Mouse (Mus musculus) urinary bladder, postnatal 25 days (tissue): ENCODE data around the gene Igfbp7.

Source experiments
- DNase-seq: peaks from one replicate; pipeline ENCODE4 v3.0.0; 2022; ENCODE audit warnings: low spot score

The Igfbp7 gene

GRCm38 (mm10) chr5:77349971-77350658, 57.7 kb downstream of the Igfbp7 start:
- no peak for DNase-seq

GRCm38 (mm10) chr5:77348901-77349300, 58.9 kb downstream of the Igfbp7 start:
- no peak for DNase-seq

GRCm38 (mm10) chr5:77340033-77340432, 67.8 kb downstream of the Igfbp7 start:
- no peak for DNase-seq

- DNase-seq, result no peak
Observed at GRCm38 (mm10) chr5:77330154-77330553, 77.7 kb downstream of the Igfbp7 start.

GRCm38 (mm10) chr5:77324936-77325335, 82.9 kb downstream of the Igfbp7 start:
- no peak for DNase-seq

- no peak for DNase-seq
Observed at GRCm38 (mm10) chr5:77314986-77315385, 92.9 kb downstream of the Igfbp7 start.

GRCm38 (mm10) chr5:77314206-77314605, 93.6 kb downstream of the Igfbp7 start:
- DNase-seq, result no peak

GRCm38 (mm10) chr5:77309924-77310772, 97.7 kb downstream of the Igfbp7 start, which contains the start of the genes Noa1 and Polr2b:
Gene Noa1, minus strand, starts transcription at chr5:77310084.
Gene Polr2b, plus strand, starts transcription at chr5:77310147.
- peak; percentile 99 for DNase-seq

GRCm38 (mm10) chr5:77309051-77309906, 98.6 kb downstream of the Igfbp7 start:
- DNase-seq, result peak; percentile 35

- DNase-seq, result no peak
Observed at GRCm38 (mm10) chr5:77307821-77308553, 99.9 kb downstream of the Igfbp7 start.

- no peak for DNase-seq
Observed at GRCm38 (mm10) chr5:77301296-77301903, 106.4 kb downstream of the Igfbp7 start.

GRCm38 (mm10) chr5:77299486-77299885, 108.4 kb downstream of the Igfbp7 start:
- DNase-seq, result no peak
